Mouse (Mus musculus) forebrain, embryonic 14.5 days (tissue): ENCODE results near the gene 4930451I11Rik. TPM values are rescaled to one million over a fixed set of nuclear protein-coding genes. Genes with fewer than 3 reads are reported as not detected.
A peak's percentile ranks its signal among the peaks of the same experiment; 100 is the strongest.

Experiments used
- ATAC-seq: fragments of 200-750 bp; cut with Nextera tagmentation; 2 replicates; pipeline ENCODE4 v1.8.0; 2017; ENCODE audit warnings: mild to moderate bottlenecking, moderate library complexity
- DNase-seq: peaks from one replicate; pipeline ENCODE4 v3.0.0-alpha.2; 2015; ENCODE audit warnings: low spot score
- H3K27ac ChIP-seq: fragments of 300-500 bp; sonication (generic); 2 replicates; pipeline ENCODE4 v1.5.1; 2014; ENCODE audit warnings: low read depth, mild to moderate bottlenecking, control low read depth, low read length, moderate library complexity
- H3K27me3 ChIP-seq: fragments of 300-500 bp; sonication (generic); replicated peaks from 2 replicates; pipeline ENCODE4 v1.6.1; 2014; ENCODE audit warnings: low read length, control low read depth, mixed read lengths; ENCODE audit not compliant: control insufficient read depth, insufficient read depth
- H3K36me3 ChIP-seq: fragments of 300-500 bp; sonication (generic); 2 replicates; pipeline ENCODE4 v1.6.1; 2014; ENCODE audit warnings: low read length, control low read depth; ENCODE audit not compliant: control insufficient read depth, insufficient read depth
- H3K4me1 ChIP-seq: fragments of 300-500 bp; sonication (generic); 2 replicates; pipeline ENCODE4 v1.6.1; 2014; ENCODE audit warnings: antibody characterized with exemption, low read length, control low read depth; ENCODE audit not compliant: control insufficient read depth, insufficient read depth
- H3K4me2 ChIP-seq: fragments of 300-500 bp; sonication (generic); 2 replicates; pipeline ENCODE4 v1.6.1; 2014; ENCODE audit warnings: mild to moderate bottlenecking, control low read depth, low read length
- H3K4me3 ChIP-seq: fragments of 300-500 bp; sonication (generic); 2 replicates; pipeline ENCODE4 v1.5.1; 2014; ENCODE audit warnings: low read depth, low read length, control low read depth
- H3K9ac ChIP-seq: fragments of 300-500 bp; sonication (generic); 2 replicates; pipeline ENCODE4 v1.6.1; 2014; ENCODE audit warnings: mild to moderate bottlenecking, low read length, control low read depth, moderate library complexity
- H3K9me3 ChIP-seq: fragments of 300-500 bp; sonication (generic); replicated peaks from 2 replicates; pipeline ENCODE4 v1.6.1; 2016; ENCODE audit warnings: low read length, control low read depth, mixed read lengths; ENCODE audit not compliant: control insufficient read depth
- WGBS: fragments of 180-500 bp; shearing (Covaris S2); extraction: QIAGEN DNeasy Blood & Tissue Kit; methylation state at CpG from one replicate; pipeline ENCODE4 v1.1.7; 2014; 5-methylcytosine and 5-hydroxymethylcytosine counted together
- polyA plus RNA-seq: library from polyadenylated mRNA; unstranded; fragments of >200 nt; fragmentation: Nextera tagmentation; extraction: Ambion mirVana; gene quantifications from 2 replicates; pipeline ENCODE4 v1.2.1, GENCODE M21; 2014

Gene 4930451I11Rik
- polyA plus RNA-seq, 1 experiment from 2014 or later: not detected

DNA sequence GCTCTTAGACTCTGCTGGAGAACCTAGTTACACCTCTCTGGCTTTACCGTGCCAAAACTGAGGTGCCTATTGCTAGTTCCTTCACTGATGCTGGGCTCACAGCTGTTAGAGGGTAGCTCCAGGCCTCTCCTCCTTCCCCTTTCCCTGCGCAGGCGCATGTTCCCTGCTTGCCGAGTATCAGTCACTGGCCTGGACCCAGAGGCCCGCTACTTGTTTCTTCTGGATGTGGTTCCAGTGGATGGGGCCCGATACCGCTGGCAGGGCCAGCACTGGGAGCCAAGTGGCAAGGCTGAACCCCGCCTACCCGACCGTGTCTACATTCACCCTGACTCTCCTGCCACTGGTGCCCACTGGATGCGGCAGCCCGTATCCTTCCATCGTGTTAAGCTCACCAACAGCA lies 48.7 kb downstream of the 4930451I11Rik start:
- Histone ChIP-seq H3K9me3 (no peaks in the 10 kb centered on the region), H3K4me3 (no peak overlapping the region), H3K9ac (no peak overlapping the region), H3K27ac (no peak overlapping the region), H3K4me1 (peaks cover 21% of the 10 kb centered on the region), H3K4me2 (no peak overlapping the region), H3K27me3 (no peaks in the 10 kb centered on the region), H3K36me3 (peaks cover 52% of the 10 kb centered on the region)
- WGBS: 87% methylated on average over 13 of the region's 13 CpGs
- no peak for ATAC-seq
- no peak for DNase-seq

DNA sequence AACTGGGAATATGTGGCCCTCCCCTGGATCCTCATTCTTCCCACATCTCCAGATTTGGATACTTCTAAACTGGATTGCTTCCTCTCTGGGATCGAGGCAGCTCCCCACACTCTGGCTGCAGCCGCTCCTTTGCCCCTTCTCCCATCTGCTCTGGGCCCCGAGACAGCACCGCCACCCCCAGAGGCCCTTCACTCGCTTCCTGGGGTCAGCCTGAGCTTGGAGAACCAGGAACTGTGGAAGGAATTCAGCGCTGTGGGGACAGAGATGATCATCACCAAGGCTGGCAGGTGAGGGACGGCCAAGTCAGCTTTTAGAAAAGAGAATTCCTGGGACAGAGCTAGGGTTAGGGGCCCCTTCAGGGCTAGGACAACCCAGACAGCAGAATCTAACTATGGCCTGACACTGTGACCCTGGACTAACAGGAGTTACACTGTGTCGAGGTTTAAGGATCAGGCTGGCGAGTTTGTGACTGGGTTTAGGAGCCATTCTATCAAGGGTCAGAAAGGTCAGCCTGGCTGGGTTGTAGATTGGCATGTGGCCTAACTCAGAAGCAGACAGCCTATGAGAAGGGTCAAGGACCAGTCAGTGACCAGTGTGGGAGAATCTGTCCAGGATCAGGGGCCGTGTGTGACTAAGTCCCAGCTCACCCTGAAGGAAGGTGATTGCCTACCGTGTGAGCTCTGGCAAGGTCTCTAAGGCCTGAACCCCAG lies 49.6 kb downstream of the 4930451I11Rik start:
- WGBS: 45% methylated on average over 11 of the region's 11 CpGs

DNA sequence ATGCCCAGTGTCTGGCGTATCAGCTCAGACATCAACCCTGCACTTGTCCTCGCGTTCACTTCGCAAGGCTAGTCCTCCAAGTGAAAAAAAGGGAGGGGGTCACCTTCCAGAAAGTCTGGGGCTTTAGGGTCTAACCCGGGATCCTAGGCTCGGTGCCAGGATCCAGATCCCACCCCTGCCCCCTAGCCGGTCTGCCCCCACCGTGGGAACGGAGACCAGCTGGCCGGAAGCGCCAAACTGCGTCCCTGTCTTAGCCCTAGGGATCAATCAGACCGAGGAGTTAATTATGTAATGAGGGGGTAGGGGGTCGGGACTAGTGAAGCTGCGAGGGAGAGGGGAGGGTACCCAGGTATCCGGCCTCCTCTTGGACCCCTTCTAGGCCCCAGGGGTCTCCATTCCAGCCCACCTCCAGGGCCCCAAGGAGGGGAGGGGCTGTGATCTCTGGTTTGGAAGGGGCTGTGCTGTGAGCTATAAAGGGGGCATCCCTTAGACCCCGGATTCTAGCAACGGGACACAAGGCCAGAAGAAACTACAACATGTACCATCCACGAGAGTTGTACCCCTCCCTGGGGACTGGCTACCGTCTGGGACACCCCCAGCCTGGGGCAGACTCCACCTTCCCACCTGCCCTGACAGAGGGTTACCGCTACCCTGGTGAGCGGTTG lies 50.3 kb downstream of the 4930451I11Rik start, which contains the start of gene Tbx6:
TSS of gene Tbx6 (plus strand) at position 513 of the 665 bp plus-strand sequence.
- ATAC-seq: no peak
- 7% methylated on average over 22 of the region's 22 CpGs for WGBS

More for the DNA sequence above, 49.6 kb downstream of the 4930451I11Rik start:
- peak overlapping the region; percentile 40; the same call in 1 of the 2 replicates for H3K4me3 ChIP-seq
- H3K4me1 ChIP-seq: peaks cover 26% of the 10 kb centered on the region
- no peak for ATAC-seq
- no peak overlapping the region for H3K4me2 ChIP-seq
- no peak for DNase-seq
- H3K36me3 ChIP-seq: peaks cover 44% of the 10 kb centered on the region
- no peak overlapping the region for H3K27ac ChIP-seq
- no peaks in the 10 kb centered on the region for H3K27me3 ChIP-seq
- H3K9me3 ChIP-seq: no peaks in the 10 kb centered on the region
- peak overlapping the region; percentile 66 for H3K9ac ChIP-seq

More for the DNA sequence above, 50.3 kb downstream of the 4930451I11Rik start, which contains the start of gene Tbx6:
- H3K4me2 ChIP-seq: peak within 1 kb of the TSS; percentile 88
- DNase-seq: no peak
- H3K4me3 ChIP-seq: peak within 1 kb of the TSS; percentile 40
- H3K9ac ChIP-seq: peak within 1 kb of the TSS; percentile 66
- H3K9me3 ChIP-seq: no peaks in the 10 kb centered on the region
- peaks cover 30% of the 10 kb centered on the region for H3K4me1 ChIP-seq
- H3K27ac ChIP-seq: peak within 1 kb of the TSS; percentile 75
- peaks cover 36% of the 10 kb centered on the region for H3K36me3 ChIP-seq
- no peaks in the 10 kb centered on the region for H3K27me3 ChIP-seq

Other genes with a start within 250 kb of the 4930451I11Rik start
- 0.21 and 0.44 TPM in 2 replicates for gene Apobr, start 246.7 kb downstream of the 4930451I11Rik start, polyA plus RNA-seq
- gene Cln3, start 245.8 kb downstream of the 4930451I11Rik start, polyA plus RNA-seq: 24.0 and 28.0 TPM in 2 replicates
- not detected in 2 replicates for gene Il27, start 236.7 kb downstream of the 4930451I11Rik start, polyA plus RNA-seq
- 7.0 and 8.5 TPM in 2 replicates for gene Nupr1, start 200.8 kb downstream of the 4930451I11Rik start, polyA plus RNA-seq
- 61.3 and 66.1 TPM in 2 replicates for gene Sgf29, start 182.3 kb downstream of the 4930451I11Rik start, polyA plus RNA-seq
- 3.3 and 5.7 TPM in 2 replicates for gene Sult1a1, start 155.2 kb downstream of the 4930451I11Rik start, polyA plus RNA-seq
- 147 and 164 TPM in 2 replicates for gene Bola2, start 136.2 kb downstream of the 4930451I11Rik start, polyA plus RNA-seq
- 8.8 and 10.1 TPM in 2 replicates for gene Slx1b, start 135.9 kb downstream of the 4930451I11Rik start, polyA plus RNA-seq
- 97.2 and 111 TPM in 2 replicates for gene Coro1a, start 123.9 kb downstream of the 4930451I11Rik start, polyA plus RNA-seq
- gene Mapk3, start 72.0 kb downstream of the 4930451I11Rik start, polyA plus RNA-seq: 90.8 and 99.7 TPM in 2 replicates
- 1.2 and 1.3 TPM in 2 replicates for gene Gdpd3, start 65.3 kb downstream of the 4930451I11Rik start, polyA plus RNA-seq
- gene Ypel3, start 54.7 kb downstream of the 4930451I11Rik start, polyA plus RNA-seq: 206 and 230 TPM in 2 replicates
- gene Tbx6, start 50.2 kb downstream of the 4930451I11Rik start, polyA plus RNA-seq: 0.42 and 0.47 TPM in 2 replicates
- 231 and 256 TPM in 2 replicates for gene Ppp4c, start 39.1 kb downstream of the 4930451I11Rik start, polyA plus RNA-seq
- gene Fam57b, start 34.0 kb downstream of the 4930451I11Rik start, polyA plus RNA-seq: 31.3 and 37.4 TPM in 2 replicates
- gene Doc2a, start 15.8 kb upstream of the 4930451I11Rik start, polyA plus RNA-seq: 4.9 and 6.7 TPM in 2 replicates
- gene Hirip3, start 30.3 kb upstream of the 4930451I11Rik start, polyA plus RNA-seq: 12.0 and 13.7 TPM in 2 replicates
- 91.3 and 104 TPM in 2 replicates for gene Ino80e, start 30.7 kb upstream of the 4930451I11Rik start, polyA plus RNA-seq
- 25.9 and 31.0 TPM in 2 replicates for gene Taok2, start 53.1 kb upstream of the 4930451I11Rik start, polyA plus RNA-seq
- gene Tmem219, start 91.3 kb upstream of the 4930451I11Rik start, polyA plus RNA-seq: 34.3 and 44.9 TPM in 2 replicates
- gene Kctd13, start 97.2 kb upstream of the 4930451I11Rik start, polyA plus RNA-seq: 69.3 and 89.2 TPM in 2 replicates
- 4.4 and 6.0 TPM in 2 replicates for gene Asphd1, start 117.9 kb upstream of the 4930451I11Rik start, polyA plus RNA-seq
- 33.8 and 34.6 TPM in 2 replicates for gene Sez6l2, start 118.9 kb upstream of the 4930451I11Rik start, polyA plus RNA-seq
- gene Cdipt, start 144.3 kb upstream of the 4930451I11Rik start, polyA plus RNA-seq: 92.4 and 96.0 TPM in 2 replicates
- 0.51 and 1.0 TPM in 2 replicates for gene Cdiptos, start 144.5 kb upstream of the 4930451I11Rik start, polyA plus RNA-seq
- gene Mvp, start 183.0 kb upstream of the 4930451I11Rik start, polyA plus RNA-seq: 1.8 and 2.7 TPM in 2 replicates
- gene Pagr1b, start 184.8 kb upstream of the 4930451I11Rik start, polyA plus RNA-seq: 0.34 and 0.74 TPM in 2 replicates
- gene Pagr1a, start 185.7 kb upstream of the 4930451I11Rik start, polyA plus RNA-seq: 22.3 and 25.1 TPM in 2 replicates
- 65.0 and 68.5 TPM in 2 replicates for gene Gm42742, start 189.5 kb upstream of the 4930451I11Rik start, polyA plus RNA-seq
- 13.7 and 20.1 TPM in 2 replicates for gene Prrt2, start 189.6 kb upstream of the 4930451I11Rik start, polyA plus RNA-seq
- 53.1 and 54.1 TPM in 2 replicates for gene Maz, start 195.4 kb upstream of the 4930451I11Rik start, polyA plus RNA-seq
- 75.9 and 91.8 TPM in 2 replicates for gene Kif22, start 210.8 kb upstream of the 4930451I11Rik start, polyA plus RNA-seq